Mouse (Mus musculus): ENCODE data around the gene Dnaaf1.

GRCm38 (mm10) chr8:119588321-119588720 lies 13.3 kb downstream of the Dnaaf1 start:
- TF ChIP-seq CTCF (conservative IDR thresholded peaks at IDR 0.05; ENCODE audit: low read length) (no peak), POU5F1 (IDR thresholded peaks at IDR 0.05; ENCODE audit: borderline replicate concordance, low read length) (no peak), NANOG (IDR thresholded peaks at IDR 0.05; ENCODE audit: borderline replicate concordance, low read length) (no peak)

Data from E14TG2a.4 (cell line).